Mouse (Mus musculus): ENCODE results near the gene Itpr2.

DNA sequence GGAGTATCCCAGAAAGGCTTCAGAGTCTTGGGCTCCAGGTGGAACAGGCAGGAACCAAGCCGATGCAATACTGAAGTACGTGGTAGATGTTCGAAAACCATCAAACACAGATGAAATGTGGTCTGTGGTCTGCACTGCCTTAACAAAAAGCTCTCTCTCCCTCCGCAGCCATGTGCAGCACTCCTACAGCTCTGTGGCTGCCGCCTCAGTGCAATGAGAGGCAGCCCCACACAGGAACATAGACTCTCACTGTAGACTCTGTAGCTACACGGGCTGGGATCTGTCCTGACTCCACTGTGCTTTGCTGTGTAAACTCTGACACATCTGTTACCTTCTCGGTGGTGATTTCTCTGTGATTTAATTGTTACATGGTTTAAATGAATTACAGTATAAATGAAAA, 218.0 kb downstream of the Itpr2 start:
- TF ChIP-seq CTCF (IDR thresholded peaks at IDR 0.05; ENCODE audit: low read depth, low read length): no peak
- TF ChIP-seq POLR2AphosphoS5 (IDR thresholded peaks at IDR 0.05; ENCODE audit: insufficient replicate concordance, low read depth, low read length): no peak
- no peak for TF ChIP-seq GATA1 (IDR thresholded peaks at IDR 0.05; ENCODE audit: borderline replicate concordance, low read length)
- TF ChIP-seq TAL1 (conservative IDR thresholded peaks at IDR 0.05; ENCODE audit: low read depth, low read length): no peak

Data from G1E (cell line).